Mouse (Mus musculus) heart, adult 2 months (tissue): ENCODE measurements around the gene Saa3.

ENCODE experiments used
- CTCF ChIP-seq: fragments of 200-600 bp; IDR thresholded peaks from 2 replicates; pipeline ENCODE4 v1.8.1; 2022; ENCODE audit warnings: antibody characterized with exemption, mild to moderate bottlenecking, moderate library complexity
- EP300 ChIP-seq: fragments of 200-500 bp; IDR thresholded peaks from 2 replicates; pipeline ENCODE4 v1.6.1; 2011; ENCODE audit warnings: low read depth, low read length, control low read depth; ENCODE audit not compliant: insufficient read depth
- POLR2A ChIP-seq: fragments of 200-500 bp; IDR thresholded peaks from 2 replicates; pipeline ENCODE4 v1.6.1; 2011; ENCODE audit warnings: mild to moderate bottlenecking, low read depth, low read length, control low read depth; ENCODE audit not compliant: insufficient read depth

- TF ChIP-seq POLR2A (peak; percentile 72), CTCF (peak; percentile 75), EP300 (no peak)
Measured at GRCm38 (mm10) chr7:46710390-46710844, 5.1 kb downstream of the Saa3 start, which contains the start of gene Saal1.
